Mouse (Mus musculus) kidney, adult 2 months (tissue): ENCODE measurements around the gene Lhfpl2. TPM values are rescaled to one million over a fixed set of nuclear protein-coding genes. Genes with fewer than 3 reads are reported as not detected.
A peak's percentile ranks its signal among the peaks of the same experiment; 100 is the strongest.

Experiments used
- DNase-seq: peaks from one replicate; pipeline ENCODE4 v3.0.0; 2021
- H3K27ac ChIP-seq: fragments of 200-500 bp; 2 replicates; pipeline ENCODE4 v1.5.1; 2012; ENCODE audit warnings: low read depth, low read length, control low read depth, inconsistent platforms; ENCODE audit not compliant: insufficient read depth
- H3K27me3 ChIP-seq: fragments of 200-500 bp; replicated peaks from 2 replicates; pipeline ENCODE4 v1.6.1; 2012; ENCODE audit warnings: mild to moderate bottlenecking, moderate library complexity, low read length, inconsistent platforms; ENCODE audit not compliant: control insufficient read depth, insufficient read depth
- H3K36me3 ChIP-seq: fragments of 200-500 bp; 2 replicates; pipeline ENCODE4 v1.6.1; 2012; ENCODE audit warnings: mild to moderate bottlenecking, moderate library complexity, low read length, inconsistent platforms; ENCODE audit not compliant: control insufficient read depth, insufficient read depth
- H3K4me1 ChIP-seq: fragments of 200-500 bp; 2 replicates; pipeline ENCODE4 v1.6.1; 2011; ENCODE audit warnings: low read length; ENCODE audit not compliant: control insufficient read depth, insufficient read depth
- H3K4me3 ChIP-seq: fragments of 200-500 bp; 2 replicates; pipeline ENCODE4 v1.5.1; 2011; ENCODE audit warnings: mild to moderate bottlenecking, low read depth, low read length, control low read depth; ENCODE audit not compliant: insufficient read depth
- CTCF ChIP-seq: fragments of 200-500 bp; conservative IDR thresholded peaks from 2 replicates; pipeline ENCODE4 v1.5.1; 2011; ENCODE audit warnings: low read depth, mild to moderate bottlenecking, control low read depth, low read length, moderate library complexity, mixed read lengths; ENCODE audit not compliant: insufficient read depth, insufficient read length
- POLR2A ChIP-seq: fragments of 200-500 bp; IDR thresholded peaks from one replicate; pipeline ENCODE4 v1.6.1; 2011; ENCODE audit warnings: low read depth, low read length, control low read depth
- WGBS: fragments of 180-500 bp; shearing (Covaris S2); methylation state at CpG from one replicate; pipeline ENCODE4 v1.1.7; 2018; 5-methylcytosine and 5-hydroxymethylcytosine counted together
- polyA plus RNA-seq: library from polyadenylated mRNA; depleted of rRNA; stranded (reverse); fragments of >200 nt; gene quantifications from 2 replicates; pipeline ENCODE4 v1.2.3, GENCODE M21; 2012

Gene Lhfpl2
- polyA plus RNA-seq, 1 experiment: 11.3 TPM

GRCm38 (mm10) chr13:94130394-94130793 is 72.8 kb downstream of the Lhfpl2 start:
- no peak for DNase-seq
- Histone ChIP-seq H3K36me3 (no peaks in the 10 kb centered on the region), H3K4me3 (no peak overlapping the region), H3K27me3 (no peaks in the 10 kb centered on the region), H3K4me1 (peaks cover 9% of the 10 kb centered on the region), H3K27ac (no peak overlapping the region)
- 69% methylated on average over 7 of the region's 7 CpGs for WGBS
- TF ChIP-seq POLR2A: no peak
- no peak for TF ChIP-seq CTCF

DNA sequence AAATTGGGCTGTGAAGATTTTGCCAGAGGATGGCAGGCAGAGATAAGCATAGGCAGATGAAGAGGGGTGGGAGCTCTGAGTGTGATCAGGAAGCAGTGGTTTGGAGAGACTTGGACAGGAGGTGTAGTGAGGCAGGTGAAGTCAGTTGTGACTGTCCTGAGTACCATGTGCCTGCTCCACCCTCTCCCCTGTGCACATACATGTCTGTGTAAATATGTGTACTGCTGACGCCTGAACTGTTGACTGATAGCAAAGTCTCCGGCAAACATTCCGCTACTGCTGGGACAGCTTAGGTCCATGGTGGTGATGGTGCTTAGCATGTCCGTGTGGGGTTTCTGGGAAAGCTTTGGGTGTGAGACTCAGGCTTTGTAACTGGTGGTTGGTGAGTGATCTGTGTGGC is 73.5 kb downstream of the Lhfpl2 start:
- no peak overlapping the region for H3K27ac ChIP-seq
- no peak for DNase-seq
- no peaks in the 10 kb centered on the region for H3K27me3 ChIP-seq
- H3K4me1 ChIP-seq: peaks cover 9% of the 10 kb centered on the region
- H3K36me3 ChIP-seq: no peaks in the 10 kb centered on the region
- TF ChIP-seq CTCF (no peak), POLR2A (no peak)
- 94% methylated on average over 4 of the region's 4 CpGs for WGBS
- H3K4me3 ChIP-seq: no peak overlapping the region

DNA sequence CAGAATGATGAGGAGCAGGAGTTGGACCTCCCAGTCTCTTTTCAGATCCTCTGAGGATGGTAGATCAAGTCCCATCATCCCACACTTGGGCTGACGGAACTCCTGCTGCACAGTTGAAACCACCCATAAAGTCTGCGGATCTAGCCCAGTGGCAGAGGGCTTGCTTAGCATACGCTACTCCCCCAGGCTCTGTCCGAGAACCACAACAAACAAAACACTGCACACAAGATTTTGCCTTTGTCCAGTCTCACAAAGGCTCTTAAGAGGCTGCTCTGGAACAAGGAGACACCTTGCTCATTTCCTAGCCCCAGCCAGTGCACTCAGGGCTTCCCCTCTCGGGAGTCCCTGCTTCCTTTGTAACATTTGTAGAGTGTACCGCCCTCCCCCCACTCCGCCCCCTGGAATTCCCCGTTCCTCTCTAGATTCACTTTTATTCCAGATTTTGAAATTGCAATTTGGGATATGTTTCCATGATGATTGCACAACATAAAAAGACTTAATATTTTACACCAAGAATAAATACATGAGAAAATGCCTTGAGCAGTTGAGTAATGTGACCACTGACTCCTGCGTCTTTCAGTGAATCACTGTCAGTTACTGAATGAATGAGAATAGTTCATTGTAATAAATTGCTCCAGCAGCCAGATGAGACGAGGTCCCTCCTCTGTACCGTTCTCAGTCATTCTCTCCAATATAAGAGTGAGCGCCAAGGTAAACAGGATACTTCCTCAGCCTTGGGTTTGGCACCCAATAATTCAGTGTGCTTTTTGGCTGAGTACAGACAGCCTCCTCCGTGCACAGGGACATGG is 74.8 kb downstream of the Lhfpl2 start:
- 63% methylated on average over 13 of the region's 13 CpGs for WGBS
- TF ChIP-seq POLR2A (no peak), CTCF (no peak)
- no peaks in the 10 kb centered on the region for H3K27me3 ChIP-seq
- no peak overlapping the region for H3K4me3 ChIP-seq
- no peak for DNase-seq
- no peaks in the 10 kb centered on the region for H3K36me3 ChIP-seq
- peaks cover 9% of the 10 kb centered on the region for H3K4me1 ChIP-seq
- no peak overlapping the region for H3K27ac ChIP-seq

DNA sequence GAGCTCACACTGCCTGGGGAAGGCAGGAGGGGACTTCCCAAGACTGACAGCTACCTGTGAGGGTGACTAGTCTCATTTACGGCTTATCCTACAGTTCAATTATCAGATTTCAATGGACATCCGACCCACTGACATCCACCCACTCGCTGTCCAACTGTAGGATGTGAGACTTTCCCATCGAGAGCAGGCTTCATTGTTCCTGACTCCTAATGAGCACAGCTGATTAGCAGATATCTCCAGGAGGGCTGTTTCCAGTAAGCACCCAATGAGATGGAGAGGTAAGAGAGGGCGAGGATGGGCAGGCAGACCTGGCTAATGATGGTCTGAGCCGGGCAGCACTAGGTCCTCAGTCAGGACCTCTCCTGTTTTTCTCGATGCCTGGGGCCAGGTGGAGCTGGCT is 77.0 kb downstream of the Lhfpl2 start:
- WGBS: 34% methylated on average over 7 of the region's 7 CpGs
- DNase-seq: no peak
- Histone ChIP-seq H3K27me3 (no peaks in the 10 kb centered on the region), H3K4me3 (no peak overlapping the region), H3K27ac (peak overlapping the region; percentile 55; the same call in 1 of the 2 replicates), H3K36me3 (no peaks in the 10 kb centered on the region), H3K4me1 (peaks cover 12% of the 10 kb centered on the region)
- TF ChIP-seq CTCF: no peak
- TF ChIP-seq POLR2A: no peak

DNA sequence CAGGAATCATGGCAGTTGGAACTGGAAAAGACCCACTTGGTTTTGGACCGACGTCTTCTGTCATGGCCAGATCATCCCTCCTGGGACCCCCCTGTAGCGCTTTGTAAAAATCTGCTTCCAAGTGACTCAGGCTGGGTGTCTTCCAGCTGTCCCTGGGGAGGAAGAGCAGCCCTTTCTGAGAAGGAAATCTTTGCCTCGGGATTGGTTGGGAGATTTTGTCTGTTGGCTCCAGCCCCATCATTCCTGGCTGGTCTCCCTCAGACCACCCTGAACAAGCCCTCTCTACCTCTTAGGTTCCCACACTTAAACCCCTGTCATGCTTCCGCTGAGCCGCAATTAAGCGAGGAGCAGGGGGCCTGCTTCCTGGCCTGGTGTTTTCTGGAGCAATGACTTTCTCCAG is 77.6 kb downstream of the Lhfpl2 start:
- WGBS: 61% methylated on average over 7 of the region's 7 CpGs
- DNase-seq: no peak
- no peak for TF ChIP-seq POLR2A
- TF ChIP-seq CTCF: no peak
- Histone ChIP-seq H3K4me3 (no peak overlapping the region), H3K36me3 (no peaks in the 10 kb centered on the region), H3K4me1 (peaks cover 17% of the 10 kb centered on the region), H3K27me3 (no peaks in the 10 kb centered on the region), H3K27ac (peak overlapping the region; percentile 55; the same call in 1 of the 2 replicates)

GRCm38 (mm10) chr13:94139713-94140445 is 82.3 kb downstream of the Lhfpl2 start:
- Histone ChIP-seq H3K27ac (peak overlapping the region; percentile 46), H3K4me3 (no peak overlapping the region), H3K27me3 (no peaks in the 10 kb centered on the region), H3K36me3 (no peaks in the 10 kb centered on the region), H3K4me1 (peaks cover 29% of the 10 kb centered on the region)
- peak; percentile 28 for DNase-seq
- 42% methylated on average over 14 of the region's 14 CpGs for WGBS
- TF ChIP-seq CTCF (no peak), POLR2A (no peak)

DNA sequence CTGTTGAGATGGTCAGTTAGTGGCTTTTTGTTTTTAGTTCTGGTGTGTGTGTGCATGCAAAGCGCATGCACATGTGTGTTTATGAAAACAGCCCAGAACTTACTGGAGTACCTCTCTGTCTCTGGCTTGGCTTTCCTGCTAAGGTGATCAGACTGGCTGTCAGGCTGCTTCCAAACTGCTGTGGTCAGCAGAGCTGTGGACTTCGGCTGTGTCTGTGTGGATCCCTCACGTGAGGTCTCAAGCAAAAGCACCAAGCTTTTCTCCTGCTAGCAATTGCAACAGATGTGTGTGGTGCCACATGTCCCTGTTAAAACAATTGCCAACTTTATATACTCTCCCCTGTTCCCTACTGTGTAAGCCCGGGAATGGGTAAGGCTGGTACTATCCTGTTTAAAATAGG is 82.8 kb downstream of the Lhfpl2 start:
- WGBS: 53% methylated on average over 4 of the region's 4 CpGs
- peaks cover 24% of the 10 kb centered on the region for H3K4me1 ChIP-seq
- H3K27me3 ChIP-seq: no peaks in the 10 kb centered on the region
- no peak overlapping the region for H3K4me3 ChIP-seq
- peak; percentile 82 for DNase-seq
- TF ChIP-seq CTCF (no peak), POLR2A (no peak)
- H3K36me3 ChIP-seq: no peaks in the 10 kb centered on the region
- H3K27ac ChIP-seq: peak overlapping the region; percentile 46
